Mouse (Mus musculus) intestine, postnatal 0 days (tissue): ENCODE results near the gene Pik3r1. TPM values are rescaled to one million over a fixed set of nuclear protein-coding genes. Genes with fewer than 3 reads are reported as not detected.

Experiments used
- ATAC-seq: fragments of 200-750 bp; cut with Nextera tagmentation; 2 replicates; pipeline ENCODE4 v1.8.0; 2017; ENCODE audit warnings: mild to moderate bottlenecking, moderate TSS enrichment, moderate library complexity
- H3K27ac ChIP-seq: fragments of 300-500 bp; sonication (generic); 2 replicates; pipeline ENCODE4 v1.5.1; 2014; ENCODE audit warnings: mild to moderate bottlenecking, low read depth, low read length, moderate library complexity
- H3K27me3 ChIP-seq: fragments of 300-500 bp; sonication (generic); replicated peaks from 2 replicates; pipeline ENCODE4 v1.6.1; 2014; ENCODE audit warnings: low read length, mixed read lengths; ENCODE audit not compliant: control insufficient read depth, insufficient read depth
- H3K36me3 ChIP-seq: fragments of 300-500 bp; sonication (generic); 2 replicates; pipeline ENCODE4 v1.6.1; 2014; ENCODE audit warnings: mild to moderate bottlenecking, moderate library complexity; ENCODE audit not compliant: control insufficient read depth, insufficient read depth
- H3K4me1 ChIP-seq: fragments of 300-500 bp; sonication (generic); replicated peaks from 2 replicates; pipeline ENCODE4 v1.6.1; 2014; ENCODE audit warnings: antibody characterized with exemption, low read length, mixed read lengths; ENCODE audit not compliant: control insufficient read depth, insufficient read depth
- H3K4me2 ChIP-seq: fragments of 300-500 bp; sonication (generic); replicated peaks from 2 replicates; pipeline ENCODE4 v1.6.1; 2014; ENCODE audit warnings: low read depth, mild to moderate bottlenecking, moderate library complexity
- H3K4me3 ChIP-seq: fragments of 300-500 bp; sonication (generic); 2 replicates; pipeline ENCODE4 v1.5.1; 2014; ENCODE audit warnings: low read depth, low read length
- H3K9ac ChIP-seq: fragments of 300-500 bp; sonication (generic); 2 replicates; pipeline ENCODE4 v1.6.1; 2014; ENCODE audit warnings: mild to moderate bottlenecking, low read depth, low read length
- H3K9me3 ChIP-seq: fragments of 300-500 bp; sonication (generic); 2 replicates; pipeline ENCODE4 v1.6.1; 2016; ENCODE audit warnings: mixed run types; ENCODE audit not compliant: control insufficient read depth
- CTCF ChIP-seq: sonication (generic); IDR thresholded peaks from 2 replicates; pipeline ENCODE4 v1.5.1; 2016; ENCODE audit warnings: low read depth, mild to moderate bottlenecking, control low read depth, antibody characterized with exemption, moderate library complexity
- WGBS: fragments of 180-500 bp; shearing (Covaris S2); extraction: QIAGEN DNeasy Blood & Tissue Kit; methylation state at CpG from one replicate; pipeline ENCODE4 v1.1.7; 2014; 5-methylcytosine and 5-hydroxymethylcytosine counted together
- polyA plus RNA-seq: library from polyadenylated mRNA; unstranded; fragments of >200 nt; fragmentation: Nextera tagmentation; extraction: Ambion mirVana; gene quantifications from 2 replicates; pipeline ENCODE4 v1.2.1, GENCODE M21; 2015

Pik3r1 gene
- polyA plus RNA-seq, 1 experiment from 2014 or later = 14.7 TPM

DNA sequence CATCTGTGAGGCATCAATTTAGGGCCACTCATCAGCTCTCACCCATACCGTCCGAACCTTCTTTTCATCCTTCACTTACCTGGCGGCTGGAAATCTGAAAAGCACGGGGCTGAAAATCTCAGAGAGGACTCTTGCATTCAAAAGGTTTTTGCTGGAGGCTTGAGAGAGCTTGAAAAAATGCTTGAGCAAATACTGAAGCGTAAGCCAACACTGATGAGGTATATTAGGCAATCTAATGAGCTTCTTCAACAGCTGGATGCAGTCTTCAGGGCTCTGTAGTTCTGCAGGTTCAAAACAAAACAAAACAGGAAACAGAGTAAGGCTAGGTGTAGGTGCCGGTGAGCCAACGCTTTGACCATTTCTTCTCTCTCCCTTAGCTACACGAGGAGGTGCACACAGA is 66.4 kb downstream of the Pik3r1 start:
- Histone ChIP-seq H3K36me3 (peaks cover 62% of the 10 kb centered on the region), H3K4me2 (no peak overlapping the region), H3K4me3 (no peak overlapping the region), H3K27ac (no peak overlapping the region), H3K4me1 (no peaks in the 10 kb centered on the region), H3K9ac (no peak overlapping the region), H3K9me3 (no peaks in the 10 kb centered on the region), H3K27me3 (no peaks in the 10 kb centered on the region)
- no peak for ATAC-seq
- 86% methylated on average over 8 of the region's 8 CpGs for WGBS
- no peak for TF ChIP-seq CTCF

DNA sequence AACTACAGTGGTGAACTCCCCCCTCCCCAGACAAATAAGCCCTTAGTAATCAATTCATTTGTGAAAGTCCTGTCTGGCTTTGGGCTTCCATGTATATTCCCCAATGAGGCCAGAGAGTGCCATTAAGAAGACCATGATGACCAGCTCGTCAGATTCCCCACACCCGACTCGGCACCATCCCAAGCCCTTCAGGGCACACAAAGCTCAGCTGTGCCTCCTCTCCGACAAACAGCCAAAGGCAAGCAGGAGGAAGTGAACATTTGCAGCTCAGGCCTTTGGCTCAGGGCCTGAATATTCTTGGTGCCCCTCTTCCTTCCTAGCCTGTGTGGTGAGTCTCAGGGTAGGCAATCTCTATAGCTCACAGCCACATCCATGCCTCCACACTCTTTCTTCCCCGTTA is 68.3 kb downstream of the Pik3r1 start:
- no peak overlapping the region for H3K4me2 ChIP-seq

DNA sequence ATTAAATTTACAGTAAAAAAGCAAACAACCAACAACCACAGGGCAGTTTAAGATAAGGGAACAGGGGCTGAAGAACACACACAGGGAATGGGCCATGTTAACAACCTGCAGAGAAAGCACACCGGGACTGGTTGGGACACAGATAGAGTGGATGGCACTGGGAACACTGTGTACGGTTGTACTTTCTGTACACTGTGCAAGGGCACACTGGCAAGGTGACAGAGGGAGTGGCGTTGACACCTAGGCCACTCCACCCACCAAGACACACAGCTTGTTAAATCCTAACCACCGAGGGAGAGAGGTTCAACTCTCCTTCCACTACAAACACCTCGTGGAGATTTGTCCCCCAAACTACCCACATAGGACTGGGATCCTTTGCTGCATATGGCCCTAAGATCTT is 70.1 kb downstream of the Pik3r1 start:
- H3K4me3 ChIP-seq = no peak overlapping the region
- no peak for ATAC-seq
- TF ChIP-seq CTCF = no peak
- H3K27ac ChIP-seq = no peak overlapping the region
- no peak overlapping the region for H3K9ac ChIP-seq
- WGBS = 61% methylated on average over 5 of the region's 5 CpGs
- no peaks in the 10 kb centered on the region for H3K27me3 ChIP-seq
- peaks cover 43% of the 10 kb centered on the region for H3K36me3 ChIP-seq
- no peak overlapping the region for H3K4me2 ChIP-seq
- peaks cover 8% of the 10 kb centered on the region; the same call in 1 of the 2 replicates for H3K4me1 ChIP-seq
- H3K9me3 ChIP-seq = no peaks in the 10 kb centered on the region

More for the DNA sequence above, 68.3 kb downstream of the Pik3r1 start:
- Histone ChIP-seq H3K4me1 (peaks cover 7% of the 10 kb centered on the region; the same call in 1 of the 2 replicates), H3K9me3 (no peaks in the 10 kb centered on the region), H3K27ac (no peak overlapping the region), H3K27me3 (no peaks in the 10 kb centered on the region), H3K9ac (no peak overlapping the region), H3K4me3 (no peak overlapping the region), H3K36me3 (peaks cover 50% of the 10 kb centered on the region)
- no peak for ATAC-seq
- 80% methylated on average over 5 of the region's 5 CpGs for WGBS
- TF ChIP-seq CTCF = no peak

DNA sequence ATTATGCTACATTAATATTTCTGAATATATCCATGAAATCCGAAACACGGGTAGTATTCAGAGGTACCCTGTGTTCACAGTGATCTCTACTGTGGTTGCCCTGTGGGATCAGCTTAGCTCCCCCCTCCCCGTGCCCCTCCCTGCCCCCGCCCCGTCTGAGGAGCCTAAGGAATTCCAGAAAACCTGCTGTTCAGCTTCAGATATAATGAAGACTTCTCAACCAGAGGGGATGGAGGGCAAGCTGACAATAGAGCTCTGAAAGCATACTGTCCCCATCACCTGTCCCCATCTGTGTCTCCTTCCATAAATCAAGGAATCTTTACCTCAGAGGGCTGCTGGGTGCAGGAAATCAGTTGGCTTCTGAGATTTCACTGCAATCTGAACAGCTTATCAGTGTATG is 70.6 kb downstream of the Pik3r1 start:
- WGBS = 68% methylated on average over 5 of the region's 5 CpGs

DNA sequence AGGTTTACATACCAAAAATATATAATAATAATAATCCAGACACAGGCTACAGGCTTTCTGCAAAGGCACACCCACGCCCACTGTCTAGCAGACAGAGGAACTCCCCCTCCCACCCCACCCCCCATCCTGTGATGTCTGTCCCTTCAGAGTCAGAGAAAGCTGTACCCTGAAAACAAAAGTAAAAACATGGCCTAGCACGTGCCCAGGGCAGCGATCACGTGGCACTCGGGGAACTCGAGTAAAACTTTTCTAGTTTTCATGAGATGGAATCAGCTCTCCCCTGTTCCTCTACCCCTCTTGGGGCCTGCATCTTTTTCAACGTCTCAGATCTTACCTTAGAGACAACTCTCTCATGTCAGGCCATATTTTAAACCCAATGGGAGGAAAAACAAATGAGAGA is 71.2 kb downstream of the Pik3r1 start:
- ATAC-seq = no peak
- no peaks in the 10 kb centered on the region for H3K27me3 ChIP-seq
- peaks cover 8% of the 10 kb centered on the region; the same call in 1 of the 2 replicates for H3K4me1 ChIP-seq
- H3K4me3 ChIP-seq = no peak overlapping the region
- TF ChIP-seq CTCF = no peak
- H3K9me3 ChIP-seq = no peaks in the 10 kb centered on the region
- WGBS = 61% methylated on average over 7 of the region's 7 CpGs
- no peak overlapping the region for H3K27ac ChIP-seq
- H3K36me3 ChIP-seq = peaks cover 32% of the 10 kb centered on the region
- H3K9ac ChIP-seq = no peak overlapping the region
- no peak overlapping the region for H3K4me2 ChIP-seq

More for the DNA sequence above, 70.6 kb downstream of the Pik3r1 start:
- Histone ChIP-seq H3K36me3 (peaks cover 38% of the 10 kb centered on the region), H3K4me3 (no peak overlapping the region), H3K9me3 (no peaks in the 10 kb centered on the region), H3K4me2 (no peak overlapping the region), H3K27ac (no peak overlapping the region), H3K4me1 (peaks cover 8% of the 10 kb centered on the region; the same call in 1 of the 2 replicates), H3K27me3 (no peaks in the 10 kb centered on the region), H3K9ac (no peak overlapping the region)
- no peak for TF ChIP-seq CTCF
- no peak for ATAC-seq

DNA sequence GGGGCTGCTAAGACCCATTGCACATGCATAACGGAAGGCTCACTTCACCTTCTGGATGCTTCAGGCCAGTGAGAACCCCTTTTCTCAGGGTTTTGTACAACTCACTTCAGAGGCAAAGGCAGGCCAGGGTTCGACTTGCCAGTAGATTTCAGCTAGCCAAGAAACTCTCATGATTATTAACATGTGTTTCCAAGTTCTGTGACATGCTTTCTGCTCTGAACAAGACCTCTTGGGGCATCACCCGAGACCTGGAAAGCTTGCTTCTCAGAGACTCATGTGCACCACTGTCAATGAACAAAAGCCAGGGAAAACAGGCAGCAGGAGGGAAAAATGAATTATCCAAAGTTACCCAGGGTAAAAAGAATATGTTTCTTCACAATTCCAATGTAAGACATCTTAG is 71.7 kb downstream of the Pik3r1 start:
- no peak for TF ChIP-seq CTCF
- no peaks in the 10 kb centered on the region for H3K27me3 ChIP-seq
- H3K4me3 ChIP-seq = no peak overlapping the region
- no peak overlapping the region; the same call in 1 of the 2 replicates for H3K4me2 ChIP-seq
- WGBS = 58% methylated on average over 3 of the region's 3 CpGs
- ATAC-seq = no peak
- H3K27ac ChIP-seq = no peak overlapping the region
- no peaks in the 10 kb centered on the region for H3K9me3 ChIP-seq
- H3K36me3 ChIP-seq = peaks cover 28% of the 10 kb centered on the region
- H3K9ac ChIP-seq = no peak overlapping the region
- peaks cover 8% of the 10 kb centered on the region; the same call in 1 of the 2 replicates for H3K4me1 ChIP-seq

DNA sequence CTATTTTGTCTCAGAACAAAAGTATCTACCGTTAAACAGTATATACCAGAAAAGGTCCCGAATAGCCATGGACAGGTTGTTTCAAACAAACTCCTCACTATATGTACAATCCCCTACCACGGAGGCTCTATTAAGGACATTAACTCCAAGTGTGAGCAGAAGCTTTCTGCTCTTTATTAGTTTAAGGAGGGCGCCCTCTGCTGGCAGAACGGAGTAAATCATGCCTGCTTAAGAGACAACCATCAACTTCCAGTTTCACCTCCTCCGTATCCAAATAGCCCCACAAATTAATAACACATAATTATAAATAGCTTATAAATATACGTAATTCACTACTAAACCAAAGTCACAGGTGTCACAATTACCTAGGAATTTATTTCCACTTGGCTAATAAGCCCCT is 72.1 kb downstream of the Pik3r1 start:
- TF ChIP-seq CTCF = peak; percentile 87
- WGBS = 7% methylated on average over 7 of the region's 7 CpGs

More for the DNA sequence above, 72.1 kb downstream of the Pik3r1 start:
- Histone ChIP-seq H3K4me1 (peaks cover 8% of the 10 kb centered on the region; the same call in 1 of the 2 replicates), H3K36me3 (peaks cover 24% of the 10 kb centered on the region), H3K4me3 (no peak overlapping the region), H3K27ac (no peak overlapping the region), H3K9ac (no peak overlapping the region), H3K4me2 (no peak overlapping the region; the same call in 1 of the 2 replicates), H3K27me3 (no peaks in the 10 kb centered on the region), H3K9me3 (no peaks in the 10 kb centered on the region)
- no peak for ATAC-seq
